30 mouse cellular contexts compared by ENCODE assay signal in genomic region chr4:131660931-131661330, GRCm38 (mm10).
"Had no signal": no experiment of that assay in that cellular context is flagged by ENCODE, and none has a peak within 500 bp of the region (broad histone marks: within the 10 kb centered on the region; RNA-seq: fewer than 3 reads in every experiment).

No protein-coding gene starts in this region.

- H3K27ac ChIP-seq: heart, embryonic 13.5 days; heart, embryonic 15.5 days; hindbrain, embryonic 10.5 days; hindbrain, embryonic 12.5 days; hindbrain, embryonic 13.5 days; hindbrain, embryonic 14.5 days; hindbrain, embryonic 15.5 days; hindbrain, postnatal 0 days; intestine, embryonic 15.5 days; kidney, embryonic 15.5 days; kidney, postnatal 0 days; layer of hippocampus, adult 2 months; left cerebral cortex, adult 2 months had no signal

- H3K4me1 ChIP-seq: heart, embryonic 12.5 days; heart, embryonic 13.5 days; heart, embryonic 15.5 days; kidney, embryonic 15.5 days had no signal

- H3K27me3 ChIP-seq: heart, embryonic 12.5 days; heart, embryonic 13.5 days; heart, embryonic 15.5 days; hindbrain, embryonic 12.5 days; hindbrain, embryonic 13.5 days; hindbrain, embryonic 15.5 days; intestine, embryonic 15.5 days; kidney, embryonic 15.5 days had no signal

- H3K4me3 ChIP-seq: heart, embryonic 12.5 days; heart, embryonic 13.5 days; heart, embryonic 15.5 days; hindbrain, embryonic 10.5 days; hindbrain, embryonic 12.5 days; hindbrain, embryonic 13.5 days; hindbrain, embryonic 15.5 days; intestine, embryonic 15.5 days; kidney, embryonic 15.5 days; layer of hippocampus, adult 2 months; left cerebral cortex, adult 2 months had no signal

- DNase-seq: heart, postnatal 10 days; heart, postnatal 14 days; heart, postnatal 36 days; heart, postnatal 4 days; kidney, adult 11 months; kidney, adult 18-20 months; kidney, adult 2 months; kidney, adult 8-10 months; kidney, adult 9 months; kidney, postnatal 10 days; kidney, postnatal 14 days; kidney, postnatal 25 days; kidney, postnatal 36 days; kidney, postnatal 4 days; layer of hippocampus, adult 9-11 months; layer of hippocampus, postnatal 36 days had no signal
